Mouse (Mus musculus) common myeloid progenitor, adult 5-6 weeks (primary cell): ENCODE measurements at regions not wholly inside any gene's neighbourhood (a gene's known extent, or its start where the extent isn't known, plus 50 kb on each side); places are given as distances from the start of the nearest gene placed in this dataset.

Experiments
- ATAC-seq: replicated peaks from 2 replicates; pipeline ENCODE4 v1.8.0; 2016; ENCODE audit warnings: low read depth, mild to moderate bottlenecking, moderate TSS enrichment, inconsistent platforms; ENCODE audit not compliant: poor library complexity, severe bottlenecking

GRCm38 (mm10) chr2:116807636-116808035 lies 70.9 kb upstream of the Tmco5 start:
- ATAC-seq: no peak

- ATAC-seq: no peak
These were observed 70.4 kb upstream of the Tmco5 start for GRCm38 (mm10) chr2:116808113-116808512.

GRCm38 (mm10) chr2:116808554-116808953 lies 69.9 kb upstream of the Tmco5 start:
- no peak for ATAC-seq

GRCm38 (mm10) chr2:116810116-116810515 lies 68.4 kb upstream of the Tmco5 start:
- ATAC-seq: no peak

- ATAC-seq: no peak
These were observed 65.5 kb upstream of the Tmco5 start for GRCm38 (mm10) chr2:116812869-116813558.

- ATAC-seq: no peak
These were observed 65.0 kb upstream of the Tmco5 start for GRCm38 (mm10) chr2:116813559-116813895.

- no peak for ATAC-seq
These were observed 61.4 kb upstream of the Tmco5 start for GRCm38 (mm10) chr2:116817134-116817533.

GRCm38 (mm10) chr2:116817561-116817960 lies 60.9 kb upstream of the Tmco5 start:
- ATAC-seq: no peak

GRCm38 (mm10) chr2:116818550-116818949 lies 59.9 kb upstream of the Tmco5 start:
- ATAC-seq: no peak

GRCm38 (mm10) chr2:116819016-116819687 lies 59.3 kb upstream of the Tmco5 start:
- ATAC-seq: no peak

GRCm38 (mm10) chr2:116820831-116821745 lies 57.4 kb upstream of the Tmco5 start:
- ATAC-seq: no peak
